Mouse (Mus musculus): ENCODE measurements at regions not wholly inside any gene's neighbourhood (a gene's known extent, or its start where the extent isn't known, plus 50 kb on each side); places are given as distances from the start of the nearest gene placed in this dataset.

- DNase-seq (ENCODE audit: low read depth, low spot score), result no peak
- WGBS, result 61% methylated on average over 7 of the region's 7 CpGs
Measured at GRCm38 (mm10) chr12:109947886-109948433, 330.9 kb upstream of the Dio3 start.

- no peak for DNase-seq (ENCODE audit: low read depth, low spot score)
- WGBS, result 44% methylated on average over 16 of the region's 16 CpGs
Measured at GRCm38 (mm10) chr12:109948434-109948984, 330.4 kb upstream of the Dio3 start.

GRCm38 (mm10) chr12:109949231-109949965, 329.5 kb upstream of the Dio3 start:
- DNase-seq (ENCODE audit: low read depth, low spot score), result no peak
- 80% methylated on average over 17 of the region's 17 CpGs for WGBS

GRCm38 (mm10) chr12:109950632-109951031, 328.2 kb upstream of the Dio3 start:
- no peak for DNase-seq (ENCODE audit: low read depth, low spot score)
- WGBS, result 63% methylated on average over 6 of the region's 6 CpGs

- DNase-seq (ENCODE audit: low read depth, low spot score), result no peak
- WGBS, result 89% methylated on average over 12 of the region's 12 CpGs
Measured at GRCm38 (mm10) chr12:109951473-109951872, 327.4 kb upstream of the Dio3 start.

- DNase-seq (ENCODE audit: low read depth, low spot score), result no peak
- WGBS, result 83% methylated on average over 10 of the region's 10 CpGs
Measured at GRCm38 (mm10) chr12:109951884-109952456, 326.9 kb upstream of the Dio3 start.

- DNase-seq (ENCODE audit: low read depth, low spot score), result no peak
- WGBS, result 68% methylated on average over 3 of the region's 3 CpGs
Measured at GRCm38 (mm10) chr12:109952933-109953332, 325.9 kb upstream of the Dio3 start.

GRCm38 (mm10) chr12:109957305-109957704, 321.6 kb upstream of the Dio3 start:
- WGBS, result 75% methylated on average over 3 of the region's 3 CpGs
- no peak for DNase-seq (ENCODE audit: low read depth, low spot score)

GRCm38 (mm10) chr12:109958357-109959085, 320.3 kb upstream of the Dio3 start:
- no peak for DNase-seq (ENCODE audit: low read depth, low spot score)
- WGBS, result 44% methylated on average over 18 of the region's 18 CpGs

GRCm38 (mm10) chr12:109966776-109967175, 312.1 kb upstream of the Dio3 start:
- DNase-seq (ENCODE audit: low read depth, low spot score), result no peak
- 86% methylated on average over 12 of the region's 12 CpGs for WGBS

GRCm38 (mm10) chr12:109968303-109968702, 310.6 kb upstream of the Dio3 start:
- WGBS, result 81% methylated on average over 7 of the region's 7 CpGs
- no peak for DNase-seq (ENCODE audit: low read depth, low spot score)

GRCm38 (mm10) chr12:109971508-109971907, 307.4 kb upstream of the Dio3 start:
- no peak for DNase-seq (ENCODE audit: low read depth, low spot score)

GRCm38 (mm10) chr12:109972366-109973015, 306.4 kb upstream of the Dio3 start:
- 40% methylated on average over 5 of the region's 5 CpGs for WGBS
- no peak for DNase-seq (ENCODE audit: low read depth, low spot score)

More at GRCm38 (mm10) chr12:109971508-109971907, 307.4 kb upstream of the Dio3 start:
- WGBS, result 77% methylated on average over 3 of the region's 3 CpGs

GRCm38 (mm10) chr12:109973598-109973997, 305.3 kb upstream of the Dio3 start:
- WGBS, result 46% methylated on average over 4 of the region's 4 CpGs
- DNase-seq (ENCODE audit: low read depth, low spot score), result no peak

GRCm38 (mm10) chr12:109975176-109975972, 303.5 kb upstream of the Dio3 start:
- 91% methylated on average over 17 of the region's 17 CpGs for WGBS
- DNase-seq (ENCODE audit: low read depth, low spot score), result no peak

- no peak for DNase-seq (ENCODE audit: low read depth, low spot score)
- 77% methylated on average over 11 of the region's 11 CpGs for WGBS
Measured at GRCm38 (mm10) chr12:109984651-109985050, 294.2 kb upstream of the Dio3 start.

GRCm38 (mm10) chr12:109993410-109993809, 285.5 kb upstream of the Dio3 start:
- no peak for DNase-seq (ENCODE audit: low read depth, low spot score)
- 92% methylated on average over 7 of the region's 7 CpGs for WGBS

GRCm38 (mm10) chr12:110002717-110003116, 276.2 kb upstream of the Dio3 start:
- DNase-seq (ENCODE audit: low read depth, low spot score), result no peak
- 98% methylated on average over 2 of the region's 2 CpGs for WGBS

- WGBS, result 52% methylated on average over 4 of the region's 4 CpGs
- no peak for DNase-seq (ENCODE audit: low read depth, low spot score)
Measured at GRCm38 (mm10) chr12:110009136-110009535, 269.7 kb upstream of the Dio3 start.
